Mouse (Mus musculus) neutrophil, adult 5-6 weeks (primary cell): ENCODE data around the gene Pygo2. TPM values are rescaled to one million over a fixed set of nuclear protein-coding genes. Genes with fewer than 3 reads are reported as not detected.

Source experiments
- total RNA-seq: library from RNA; stranded (forward); fragments of 200-1000 nt; gene quantifications from 2 replicates; pipeline ENCODE4 v1.2.3, GENCODE M21; 2017

Pygo2 gene
- total RNA-seq, 1 experiment from 2014 or later: 35.8 TPM

Other genes starting within 250 kb of the Pygo2 start
- gene Fam189b, start 247.1 kb upstream of the Pygo2 start, total RNA-seq: 7.7 and 8.2 TPM in 2 replicates
- 73.5 and 76.0 TPM in 2 replicates for gene Gba, start 227.3 kb upstream of the Pygo2 start, total RNA-seq
- gene Thbs3, start 215.0 kb upstream of the Pygo2 start, total RNA-seq: 2.0 and 5.8 TPM in 2 replicates
- gene Mtx1, start 203.1 kb upstream of the Pygo2 start, total RNA-seq: 65.6 and 83.4 TPM in 2 replicates
- gene Muc1, start 201.2 kb upstream of the Pygo2 start, total RNA-seq: 4.5 and 7.1 TPM in 2 replicates
- gene Krtcap2, start 184.2 kb upstream of the Pygo2 start, total RNA-seq: 52.2 and 53.9 TPM in 2 replicates
- 2.2 and 2.3 TPM in 2 replicates for gene Trim46, start 183.9 kb upstream of the Pygo2 start, total RNA-seq
- 25.7 and 30.4 TPM in 2 replicates for gene Dpm3, start 170.9 kb upstream of the Pygo2 start, total RNA-seq
- gene Slc50a1, start 159.6 kb upstream of the Pygo2 start, total RNA-seq: 99.3 and 112 TPM in 2 replicates
- 1.3 TPM in 1 of 2 replicates, not detected in the other for gene Efna1, start 149.1 kb upstream of the Pygo2 start, total RNA-seq
- not detected in 2 replicates for gene Efna3, start 107.2 kb upstream of the Pygo2 start, total RNA-seq
- gene Efna4, start 92.2 kb upstream of the Pygo2 start, total RNA-seq: not detected in 2 replicates
- gene Adam15, start 80.2 kb upstream of the Pygo2 start, total RNA-seq: 28.9 and 55.5 TPM in 2 replicates
- not detected in 2 replicates for gene Dcst2, start 68.2 kb upstream of the Pygo2 start, total RNA-seq
- not detected in 2 replicates for gene Dcst1, start 65.0 kb upstream of the Pygo2 start, total RNA-seq
- gene Zbtb7b, start 35.4 kb upstream of the Pygo2 start, total RNA-seq: 90.9 and 120 TPM in 2 replicates
- gene Lenep, start 27.4 kb upstream of the Pygo2 start, total RNA-seq: 2.2 and 5.7 TPM in 2 replicates
- gene Flad1, start 18.3 kb upstream of the Pygo2 start, total RNA-seq: 21.1 and 25.6 TPM in 2 replicates
- gene Cks1b, start 11.8 kb upstream of the Pygo2 start, total RNA-seq: 1.6 and 2.4 TPM in 2 replicates
- gene Shc1, start 11.8 kb upstream of the Pygo2 start, total RNA-seq: 51.4 and 58.1 TPM in 2 replicates
- gene Pbxip1, start 6.5 kb downstream of the Pygo2 start, total RNA-seq: 196 TPM in 2 replicates
- gene Pmvk, start 24.3 kb downstream of the Pygo2 start, total RNA-seq: 22.3 and 24.7 TPM in 2 replicates
- not detected in 2 replicates for gene Kcnn3, start 90.0 kb downstream of the Pygo2 start, total RNA-seq